Mouse (Mus musculus) hindbrain, embryonic 14.5 days (tissue): ENCODE measurements around the gene Clpp. TPM values are rescaled to one million over a fixed set of nuclear protein-coding genes. Genes with fewer than 3 reads are reported as not detected.

Experiments used
- ATAC-seq: fragments of 200-750 bp; cut with Nextera tagmentation; 2 replicates; pipeline ENCODE4 v1.8.0; 2017; ENCODE audit warnings: moderate number of reproducible peaks, mild to moderate bottlenecking, moderate TSS enrichment, moderate library complexity; ENCODE audit not compliant: low FRiP score
- DNase-seq: peaks from one replicate; pipeline ENCODE4 v3.0.0-alpha.2; 2015; ENCODE audit warnings: low spot score
- H3K27ac ChIP-seq: fragments of 300-500 bp; sonication (generic); 2 replicates; pipeline ENCODE4 v1.5.1; 2014; ENCODE audit warnings: mild to moderate bottlenecking, moderate library complexity
- H3K27me3 ChIP-seq: fragments of 300-500 bp; sonication (generic); 2 replicates; pipeline ENCODE4 v1.6.1; 2014; ENCODE audit warnings: mild to moderate bottlenecking, low read length, mixed read lengths; ENCODE audit not compliant: control insufficient read depth, insufficient read depth
- H3K36me3 ChIP-seq: fragments of 300-500 bp; sonication (generic); replicated peaks from 2 replicates; pipeline ENCODE4 v1.6.1; 2014; ENCODE audit not compliant: control insufficient read depth, insufficient read depth
- H3K4me1 ChIP-seq: fragments of 300-500 bp; sonication (generic); replicated peaks from 2 replicates; pipeline ENCODE4 v1.6.1; 2014; ENCODE audit warnings: antibody characterized with exemption, low read length, mixed read lengths; ENCODE audit not compliant: control insufficient read depth, insufficient read depth
- H3K4me2 ChIP-seq: fragments of 300-500 bp; sonication (generic); replicated peaks from 2 replicates; pipeline ENCODE4 v1.6.1; 2014; ENCODE audit warnings: mild to moderate bottlenecking, moderate library complexity
- H3K4me3 ChIP-seq: fragments of 300-500 bp; sonication (generic); replicated peaks from 2 replicates; pipeline ENCODE4 v1.5.1; 2014; ENCODE audit warnings: mild to moderate bottlenecking, low read length
- H3K9ac ChIP-seq: fragments of 300-500 bp; sonication (generic); 2 replicates; pipeline ENCODE4 v1.6.1; 2014
- H3K9me3 ChIP-seq: fragments of 300-500 bp; sonication (generic); 2 replicates; pipeline ENCODE4 v1.6.1; 2016; ENCODE audit warnings: low read length; ENCODE audit not compliant: control insufficient read depth
- WGBS: fragments of 180-500 bp; shearing (Covaris S2); extraction: QIAGEN DNeasy Blood & Tissue Kit; methylation state at CpG from one replicate; pipeline ENCODE4 v1.1.7; 2014; 5-methylcytosine and 5-hydroxymethylcytosine counted together
- polyA plus RNA-seq: library from polyadenylated mRNA; unstranded; fragments of >200 nt; fragmentation: Nextera tagmentation; extraction: Ambion mirVana; gene quantifications from 2 replicates; pipeline ENCODE4 v1.2.1, GENCODE M21; 2014

The Clpp gene
- polyA plus RNA-seq, 1 experiment from 2014 or later: 172 TPM

DNA sequence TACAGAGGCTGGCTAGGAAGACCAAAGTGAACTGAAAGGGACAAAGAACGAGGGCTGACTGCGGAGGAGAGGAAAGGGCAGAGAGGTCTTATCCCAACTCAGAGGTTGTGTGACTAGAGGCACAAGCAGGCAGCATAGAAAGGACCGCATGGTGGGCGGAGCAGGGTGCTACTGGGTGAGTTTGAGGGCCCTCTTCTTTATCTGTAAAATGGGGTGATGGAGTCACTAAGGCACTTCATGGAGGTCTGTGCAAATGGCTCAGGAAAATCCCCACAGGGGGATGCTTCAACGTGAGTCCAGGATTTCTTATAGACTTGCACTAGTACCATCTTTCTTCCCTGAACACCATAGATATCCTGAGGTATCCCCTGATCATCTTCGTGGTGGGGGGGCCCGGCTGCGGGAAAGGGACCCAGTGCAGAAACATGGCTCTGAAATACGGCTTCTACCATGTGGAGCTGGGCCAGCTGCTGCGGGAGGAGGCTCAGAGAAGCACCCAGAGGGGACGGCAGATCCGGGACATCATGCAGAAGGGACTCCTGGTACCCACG is 22.2 kb downstream of the Clpp start:
- H3K4me1 ChIP-seq: peaks cover 13% of the 10 kb centered on the region
- H3K27ac ChIP-seq: peak overlapping the region; percentile 94
- no peaks in the 10 kb centered on the region for H3K9me3 ChIP-seq
- H3K4me2 ChIP-seq: peak overlapping the region; percentile 56
- WGBS: 72% methylated on average over 13 of the region's 13 CpGs
- H3K4me3 ChIP-seq: peak overlapping the region; percentile 82
- DNase-seq (no peak), ATAC-seq (no peak)
- no peaks in the 10 kb centered on the region for H3K27me3 ChIP-seq
- H3K9ac ChIP-seq: peak overlapping the region; percentile 71; the same call in 1 of the 2 replicates
- H3K36me3 ChIP-seq: peaks cover 23% of the 10 kb centered on the region

DNA sequence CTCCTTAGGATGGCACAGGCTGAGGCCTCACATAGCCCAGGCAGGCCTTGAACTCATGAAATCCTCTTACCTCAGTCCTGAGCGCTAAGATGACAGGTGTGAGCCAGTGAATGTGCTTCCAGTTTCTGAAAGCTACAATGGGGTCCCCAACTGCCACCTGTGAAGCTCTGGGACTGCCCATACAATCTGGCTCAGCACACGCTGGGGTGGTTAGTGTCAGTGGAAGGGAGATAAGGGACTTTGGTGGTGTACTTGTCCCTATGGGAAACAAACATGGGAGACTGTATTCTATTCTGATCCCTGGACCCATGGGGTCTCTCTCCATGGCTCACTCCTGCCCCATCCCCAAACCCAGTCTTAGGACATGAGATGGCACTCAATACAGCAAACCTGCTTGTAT is 29.6 kb downstream of the Clpp start:
- H3K36me3 ChIP-seq: peaks cover 53% of the 10 kb centered on the region
- 88% methylated on average over 2 of the region's 2 CpGs for WGBS

DNA sequence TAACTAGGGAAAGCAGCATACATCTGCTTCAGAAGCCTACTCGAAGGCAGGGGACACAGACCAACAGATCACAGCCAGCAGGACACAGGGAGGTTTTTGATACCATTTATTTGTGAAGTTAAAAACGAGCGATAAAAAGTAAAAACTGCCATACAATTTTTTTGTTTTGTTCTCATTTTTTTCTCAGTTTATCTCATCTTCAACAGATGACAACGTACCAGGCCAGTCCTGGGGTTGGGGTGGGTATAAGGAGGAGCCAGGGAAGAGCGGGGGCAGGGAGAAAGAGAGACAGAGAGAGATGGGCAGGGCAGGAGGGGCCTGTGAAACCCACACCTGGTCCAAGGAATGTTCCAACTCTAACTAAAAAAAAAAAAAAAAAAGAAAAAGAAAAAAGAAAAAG is 30.9 kb downstream of the Clpp start:
- Histone ChIP-seq H3K4me1 (no peaks in the 10 kb centered on the region), H3K4me2 (no peak overlapping the region), H3K4me3 (no peak overlapping the region), H3K9ac (no peak overlapping the region), H3K36me3 (peaks cover 66% of the 10 kb centered on the region), H3K27ac (no peak overlapping the region), H3K27me3 (no peaks in the 10 kb centered on the region), H3K9me3 (no peaks in the 10 kb centered on the region)
- 95% methylated on average over 5 of the region's 5 CpGs for WGBS
- DNase-seq: no peak
- no peak for ATAC-seq

More for the DNA sequence above, 29.6 kb downstream of the Clpp start:
- ATAC-seq (no peak), DNase-seq (no peak)
- Histone ChIP-seq H3K4me1 (no peaks in the 10 kb centered on the region), H3K4me2 (no peak overlapping the region), H3K27me3 (no peaks in the 10 kb centered on the region), H3K9me3 (no peaks in the 10 kb centered on the region), H3K27ac (no peak overlapping the region), H3K9ac (no peak overlapping the region), H3K4me3 (no peak overlapping the region)

GRCm38 (mm10) chr17:57027471-57027870 is 37.4 kb downstream of the Clpp start:
- peaks cover 62% of the 10 kb centered on the region for H3K36me3 ChIP-seq
- H3K27ac ChIP-seq: no peak overlapping the region
- ATAC-seq (no peak), DNase-seq (no peak)
- H3K4me2 ChIP-seq: no peak overlapping the region
- 92% methylated on average over 4 of the region's 4 CpGs for WGBS
- no peak overlapping the region for H3K9ac ChIP-seq
- peaks cover 20% of the 10 kb centered on the region for H3K4me1 ChIP-seq
- H3K9me3 ChIP-seq: no peaks in the 10 kb centered on the region
- H3K27me3 ChIP-seq: no peaks in the 10 kb centered on the region
- H3K4me3 ChIP-seq: no peak overlapping the region

GRCm38 (mm10) chr17:57029691-57030090 is 39.6 kb downstream of the Clpp start:
- WGBS: 65% methylated on average over 8 of the region's 8 CpGs

GRCm38 (mm10) chr17:57030931-57031660 is 41.0 kb downstream of the Clpp start, which contains the start of gene Khsrp:
Gene Khsrp (minus strand): TSS chr17:57031522.
- no peaks in the 10 kb centered on the region for H3K27me3 ChIP-seq
- H3K4me2 ChIP-seq: peak within 1 kb of the TSS; percentile 90
- peak within 1 kb of the TSS; percentile 94 for H3K27ac ChIP-seq
- under 1% methylated on average over 84 of the region's 99 CpGs for WGBS
- DNase-seq (peak; percentile 45), ATAC-seq (no peak)
- H3K4me1 ChIP-seq: peaks cover 22% of the 10 kb centered on the region
- H3K9me3 ChIP-seq: no peaks in the 10 kb centered on the region
- H3K9ac ChIP-seq: peak within 1 kb of the TSS; percentile 99
- H3K4me3 ChIP-seq: peak within 1 kb of the TSS; percentile 95
- H3K36me3 ChIP-seq: peaks cover 25% of the 10 kb centered on the region

More at GRCm38 (mm10) chr17:57029691-57030090, 39.6 kb downstream of the Clpp start:
- Histone ChIP-seq H3K4me3 (peak overlapping the region; percentile 95; the same call in 1 of the 2 replicates), H3K4me1 (peaks cover 22% of the 10 kb centered on the region), H3K4me2 (peak overlapping the region; percentile 90), H3K27ac (no peak overlapping the region), H3K9me3 (no peaks in the 10 kb centered on the region), H3K36me3 (peaks cover 39% of the 10 kb centered on the region), H3K27me3 (no peaks in the 10 kb centered on the region), H3K9ac (peak overlapping the region; percentile 99)
- ATAC-seq (no peak), DNase-seq (no peak)

DNA sequence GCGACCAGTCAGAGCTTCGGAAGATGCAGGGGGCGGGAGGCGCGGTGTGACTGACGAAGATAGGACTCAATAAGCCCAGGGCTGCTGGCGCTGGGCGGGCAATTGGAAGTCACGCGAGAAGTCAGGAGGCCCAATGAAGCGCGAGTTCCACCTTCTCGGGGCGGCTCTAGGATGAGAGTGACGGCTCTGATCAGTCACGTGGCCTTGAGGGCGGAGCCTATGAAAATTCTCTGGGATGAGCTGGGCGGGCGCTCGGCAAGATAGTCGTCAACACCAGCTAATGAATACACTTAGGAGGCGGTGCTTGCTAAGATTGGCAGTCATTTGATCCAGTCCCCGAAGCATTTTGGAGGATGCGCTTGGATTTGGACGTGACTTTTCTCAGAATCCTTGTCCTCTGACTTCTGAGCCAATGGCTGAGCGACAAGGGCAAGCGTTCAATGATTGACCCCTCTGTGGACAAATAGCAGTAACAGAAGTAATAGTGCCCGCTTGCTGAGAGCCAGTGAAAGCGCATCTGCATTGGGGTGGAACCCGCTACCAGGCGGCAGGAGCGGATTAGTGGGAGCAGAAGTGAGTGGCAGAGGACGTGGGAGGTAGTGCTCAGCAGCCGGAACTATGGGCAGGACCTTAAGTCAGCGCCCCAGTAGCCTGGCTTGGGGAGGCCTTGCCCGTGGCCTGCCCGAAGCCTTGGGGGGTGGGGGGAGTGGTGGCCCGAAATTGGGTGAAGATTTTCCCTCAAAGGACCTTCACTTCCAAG is 41.7 kb downstream of the Clpp start:
- peak; percentile 98 for ATAC-seq
- Histone ChIP-seq H3K27ac (peak overlapping the region; percentile 77), H3K36me3 (peaks cover 18% of the 10 kb centered on the region), H3K9me3 (no peaks in the 10 kb centered on the region), H3K27me3 (no peaks in the 10 kb centered on the region), H3K4me2 (peak overlapping the region; percentile 68), H3K4me3 (peak overlapping the region; percentile 95), H3K4me1 (peaks cover 22% of the 10 kb centered on the region), H3K9ac (peak overlapping the region; percentile 54)
- under 1% methylated on average over 38 of the region's 38 CpGs for WGBS
- DNase-seq: peak; percentile 99

DNA sequence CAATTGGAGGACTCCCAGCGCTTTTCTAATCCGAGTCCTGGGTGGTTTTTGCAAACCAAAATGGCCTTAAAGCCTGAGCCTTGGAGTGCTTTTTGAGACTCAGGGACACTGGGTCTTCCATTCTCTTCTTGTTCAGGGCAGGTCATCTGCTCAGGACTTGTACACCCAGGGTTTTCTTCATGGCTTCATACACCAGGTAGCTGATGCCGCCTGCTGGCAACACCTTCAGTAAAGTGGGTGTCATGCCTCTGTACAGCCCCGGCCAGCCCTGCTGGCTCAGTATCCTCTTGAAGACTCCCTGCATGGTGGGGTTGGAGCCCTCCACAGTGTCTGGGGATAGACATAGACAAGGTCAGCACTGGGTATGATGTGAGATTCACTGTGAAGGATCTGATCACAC is 42.7 kb downstream of the Clpp start:
- Histone ChIP-seq H3K9ac (no peak overlapping the region), H3K27me3 (no peaks in the 10 kb centered on the region), H3K4me2 (peak overlapping the region; percentile 68), H3K9me3 (no peaks in the 10 kb centered on the region), H3K27ac (no peak overlapping the region), H3K4me1 (peaks cover 22% of the 10 kb centered on the region), H3K36me3 (peaks cover 8% of the 10 kb centered on the region), H3K4me3 (0 out of 2 replicates have a peak overlapping the region, but pooled peaks have one; percentile 33)
- 89% methylated on average over 4 of the region's 4 CpGs for WGBS
- ATAC-seq (no peak), DNase-seq (no peak)

DNA sequence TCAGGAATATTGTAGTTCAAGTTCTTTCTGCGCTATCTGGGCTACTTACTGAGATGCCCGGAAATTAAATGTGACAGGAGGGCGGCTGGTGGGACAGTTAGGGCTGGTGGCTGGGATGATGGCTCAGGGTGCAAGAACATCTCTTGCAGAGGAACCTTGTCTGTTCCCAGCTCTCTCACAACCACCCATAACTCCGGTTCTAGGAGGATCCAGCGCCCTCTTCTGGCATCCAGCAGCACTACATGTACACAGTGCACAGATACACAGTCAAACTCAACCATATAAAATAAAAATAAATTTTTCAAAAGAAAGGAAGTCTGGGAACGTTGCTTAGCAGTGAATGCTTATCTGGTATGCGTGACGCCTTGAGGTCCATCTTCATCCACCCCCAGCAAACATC is 48.9 kb downstream of the Clpp start:
- ATAC-seq (no peak), DNase-seq (no peak)
- Histone ChIP-seq H3K27me3 (0 out of 2 replicates have a peak, but pooled peaks cover 6% of the 10 kb centered on the region), H3K36me3 (no peaks in the 10 kb centered on the region), H3K4me1 (no peaks in the 10 kb centered on the region), H3K4me2 (no peak overlapping the region), H3K9me3 (no peaks in the 10 kb centered on the region), H3K4me3 (no peak overlapping the region), H3K27ac (no peak overlapping the region), H3K9ac (no peak overlapping the region)
- 45% methylated on average over 8 of the region's 8 CpGs for WGBS
